Mouse (Mus musculus): ENCODE results near the gene Iqcj.

DNA sequence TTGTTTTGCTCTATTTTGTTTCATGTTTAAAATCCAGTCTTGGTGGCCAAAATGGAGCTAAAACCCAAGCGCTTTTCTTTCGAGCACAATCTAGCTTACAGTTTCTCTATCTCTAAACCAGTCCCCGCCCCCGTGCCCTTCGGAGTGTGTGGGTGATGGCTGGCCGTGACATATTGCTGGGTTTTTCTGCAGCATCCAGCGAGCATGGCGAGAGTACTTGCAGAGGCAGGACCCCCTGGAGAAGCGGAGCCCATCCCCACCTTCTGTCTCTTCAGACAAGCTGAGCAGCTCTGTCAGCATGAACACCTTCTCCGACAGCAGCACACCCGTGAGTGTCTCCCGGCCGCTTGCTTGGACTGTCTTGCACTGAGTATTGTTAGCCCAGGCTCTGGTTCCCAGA lies 163.1 kb downstream of the Iqcj start:
- TF ChIP-seq ZC3H11A (IDR thresholded peaks at IDR 0.05; ENCODE audit: borderline replicate concordance, low read depth, low read length) (no peak), ZNF384 (IDR thresholded peaks at IDR 0.05; ENCODE audit: low read depth, low read length) (no peak), MAFK (IDR thresholded peaks at IDR 0.05; ENCODE audit: insufficient read depth, low read depth, low read length) (no peak)
